Mouse (Mus musculus): Measurements from ENCODE around the gene Ano6. TPM values are rescaled to one million over a fixed set of nuclear protein-coding genes. Genes with fewer than 3 reads are reported as not detected.
A peak's percentile ranks its signal among the peaks of the same experiment; 100 is the strongest.

The Ano6 gene
- total RNA-seq (2022) = 10 to 100 TPM; 35.0 to 44.7 (median 40.1) TPM

DNA sequence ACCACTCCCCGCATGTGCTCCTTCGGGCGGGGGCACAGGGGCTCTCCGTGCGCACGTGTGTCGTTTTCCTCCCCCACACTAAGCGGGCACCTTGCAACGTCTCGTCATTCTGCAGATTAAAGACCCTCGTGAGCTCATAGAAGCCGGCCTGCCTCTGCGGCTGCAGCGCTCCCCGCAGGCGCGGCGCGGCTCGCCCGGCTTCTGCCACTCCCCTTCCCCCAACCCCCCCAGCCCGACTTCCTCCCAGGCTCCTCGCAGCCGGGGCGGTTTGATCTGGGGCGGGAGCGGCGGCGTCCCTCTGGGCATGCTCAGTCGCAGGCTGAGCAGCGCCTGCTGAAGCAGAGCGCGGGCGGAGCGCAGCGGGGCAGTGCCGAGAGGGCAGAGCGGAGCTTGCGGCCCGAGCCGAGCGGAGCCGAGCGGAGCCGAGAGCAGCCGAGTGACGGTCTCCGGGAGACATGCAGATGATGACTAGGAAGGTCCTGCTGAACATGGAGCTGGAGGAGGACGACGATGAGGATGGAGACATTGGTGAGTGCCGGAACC lies at the start of gene Ano6:
TSS of gene Ano6 (plus strand) at position 315 of the 543 bp plus-strand sequence.
- peak; percentile 83 to 90 for DNase-seq (ENCODE audit: low spot score in 2 of 2)

DNA sequence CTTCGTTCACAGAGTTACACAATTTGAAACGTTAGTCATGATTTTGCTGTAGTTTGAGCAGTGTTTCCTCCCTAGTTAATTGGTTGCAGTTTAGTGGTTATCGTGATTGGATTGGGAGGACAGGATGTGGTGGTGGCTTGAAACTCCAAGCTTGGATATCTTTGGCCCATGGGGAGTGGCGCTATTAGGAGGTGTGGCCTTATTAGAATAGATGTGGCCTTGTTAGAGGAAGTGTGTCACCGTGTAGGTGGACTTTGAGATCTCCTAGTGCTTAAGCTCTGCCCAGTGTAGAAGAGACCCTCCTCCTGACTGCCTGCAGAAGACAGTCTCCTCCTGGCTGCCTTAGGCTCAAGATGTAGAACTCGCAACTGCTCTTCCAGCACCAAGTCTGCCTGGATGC lies 47.7 kb upstream of the Ano6 start:
- DNase-seq (ENCODE audit: low spot score in 2 of 2) = no peak

DNA sequence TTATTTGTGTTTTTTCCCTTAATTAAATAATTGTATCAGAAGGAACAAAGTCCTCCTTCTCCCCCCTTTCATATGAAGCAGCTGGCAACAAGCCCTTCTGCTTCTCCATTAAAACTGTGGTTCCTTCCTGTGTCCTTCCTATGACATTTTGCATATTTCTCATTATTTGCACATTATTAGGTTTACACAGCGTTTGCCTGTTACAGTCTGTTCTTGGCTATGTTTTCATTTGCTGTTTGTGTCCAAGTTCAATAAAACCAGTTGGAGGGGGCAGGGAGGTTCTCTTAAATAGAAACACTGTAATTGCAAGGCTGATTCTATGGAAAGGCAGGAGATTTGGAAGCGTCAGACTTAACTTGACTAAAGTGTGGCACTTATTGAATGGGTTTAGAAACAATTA lies 46.8 kb upstream of the Ano6 start:
- no peak for DNase-seq (ENCODE audit: low spot score in 2 of 2)

DNA sequence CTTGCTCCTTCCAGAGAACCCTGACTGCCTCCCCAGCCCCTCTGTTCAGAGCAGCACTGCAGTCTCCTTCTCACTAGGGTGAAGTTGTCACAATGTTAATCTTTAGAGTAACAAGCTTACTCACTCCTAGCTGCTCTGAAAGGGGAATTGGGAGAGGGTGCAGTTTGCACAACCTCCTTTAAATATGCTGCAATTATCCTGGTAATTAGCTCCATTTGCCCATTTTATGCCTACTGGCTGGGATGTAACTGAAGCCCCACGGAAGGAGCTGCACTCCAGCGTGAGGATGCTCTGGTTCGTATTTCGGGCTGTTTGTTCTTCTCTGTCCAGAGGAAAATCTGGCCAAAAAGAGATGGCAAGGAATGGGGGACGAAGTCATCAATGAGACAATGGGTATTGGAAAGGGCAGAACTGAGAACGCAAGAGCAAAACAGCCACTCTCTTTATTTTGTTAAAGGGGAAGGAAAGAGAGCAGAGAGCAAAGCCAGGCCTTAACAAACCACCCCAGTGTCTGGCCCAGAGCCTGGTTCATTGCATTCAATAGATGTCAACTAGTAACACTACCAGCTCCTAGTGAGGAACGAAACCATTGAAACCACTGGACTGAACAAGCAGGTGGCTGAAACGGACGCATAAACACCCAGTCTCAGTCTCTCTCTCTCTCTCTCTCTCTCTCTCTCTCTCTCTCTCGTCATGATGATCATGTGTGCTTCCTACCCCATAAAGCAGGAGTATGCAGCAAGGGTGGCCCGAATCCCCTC lies 45.1 kb upstream of the Ano6 start:
- DNase-seq (ENCODE audit: low spot score in 2 of 2) = no peak

DNA sequence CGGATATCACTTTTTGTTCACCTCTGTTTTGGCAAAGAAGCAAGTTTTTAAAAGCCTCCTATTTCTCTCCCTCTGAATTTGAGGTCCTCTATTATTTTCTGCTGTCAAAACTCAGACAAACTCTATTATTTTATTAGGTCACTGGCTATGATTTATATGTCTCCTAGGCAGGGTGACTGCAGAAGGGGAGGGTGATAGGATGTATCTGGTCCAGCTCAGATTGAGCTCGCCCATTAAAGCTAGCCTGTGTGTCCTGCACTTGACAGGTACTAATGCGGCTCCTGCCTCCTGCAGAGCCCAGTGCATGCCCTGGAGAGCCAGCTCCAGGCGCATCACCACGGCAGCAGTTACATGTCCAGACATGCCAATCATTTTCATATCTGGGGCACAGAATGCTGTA lies 44.1 kb upstream of the Ano6 start:
- no peak for DNase-seq (ENCODE audit: low spot score in 2 of 2)

DNA sequence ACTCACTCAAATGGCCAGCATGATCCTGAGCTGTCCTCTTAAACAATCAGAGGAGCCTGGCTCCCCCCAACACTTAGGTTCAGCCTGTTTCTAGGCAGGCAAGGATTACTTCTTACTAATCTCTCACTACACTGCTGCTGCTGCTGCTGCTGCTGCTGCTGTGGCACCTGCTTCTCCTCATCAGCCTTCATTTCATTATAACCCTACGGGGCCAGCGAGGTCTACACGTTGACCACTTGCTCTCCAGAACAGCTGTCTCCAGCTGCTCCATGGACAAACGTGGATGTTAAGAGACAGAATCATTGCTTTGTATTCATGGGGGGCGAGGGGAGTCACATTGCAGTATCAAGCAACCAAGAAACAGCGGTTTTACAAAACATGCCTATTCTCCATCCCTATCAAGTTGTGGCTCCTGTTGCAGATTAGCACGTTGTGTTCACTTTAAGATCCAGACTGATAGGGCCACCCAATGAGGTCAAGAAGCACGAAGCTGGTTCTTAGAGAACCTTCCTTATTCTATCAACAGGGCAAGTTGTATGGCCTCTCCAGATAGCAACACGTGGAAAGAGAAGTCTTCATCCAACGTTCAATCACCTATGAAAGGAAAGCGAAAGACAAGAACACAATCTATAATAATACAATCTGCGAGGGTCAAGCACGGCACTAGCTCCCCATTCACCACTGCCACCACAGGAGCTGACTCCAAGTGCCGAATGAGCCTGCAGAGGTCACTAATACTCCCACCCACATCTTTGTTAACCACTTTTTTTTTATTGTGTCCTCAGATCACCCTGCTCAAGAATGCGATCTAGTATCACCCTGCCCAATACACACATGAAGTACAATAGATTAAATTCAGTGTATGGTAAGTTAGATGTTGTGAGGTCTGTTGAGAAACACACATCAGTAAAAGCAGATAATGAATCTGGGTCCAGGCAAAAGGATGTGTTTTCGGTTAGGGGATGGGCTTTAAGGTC lies 43.4 kb upstream of the Ano6 start:
- no peak for DNase-seq (ENCODE audit: low spot score in 2 of 2)

DNA sequence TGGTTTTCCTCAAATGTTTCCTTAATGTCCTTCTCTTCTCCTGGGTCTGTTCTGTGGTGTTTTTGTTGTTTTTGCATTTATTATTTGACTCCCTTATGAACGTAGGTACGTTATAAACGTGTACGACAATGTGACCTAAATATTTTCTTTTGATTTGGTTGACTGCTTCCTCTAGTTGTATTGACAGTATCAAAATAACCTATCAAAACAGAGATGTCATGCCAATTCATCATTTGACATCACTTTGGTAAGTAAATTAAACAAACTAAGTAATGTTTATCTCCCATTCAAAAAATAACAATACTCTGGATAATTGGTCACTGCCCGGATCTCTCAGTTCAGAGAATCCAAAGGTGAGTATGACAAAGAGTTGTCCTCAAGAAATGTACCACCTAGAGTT lies 41.4 kb upstream of the Ano6 start:
- no peak for DNase-seq (ENCODE audit: low spot score in 2 of 2)

DNA sequence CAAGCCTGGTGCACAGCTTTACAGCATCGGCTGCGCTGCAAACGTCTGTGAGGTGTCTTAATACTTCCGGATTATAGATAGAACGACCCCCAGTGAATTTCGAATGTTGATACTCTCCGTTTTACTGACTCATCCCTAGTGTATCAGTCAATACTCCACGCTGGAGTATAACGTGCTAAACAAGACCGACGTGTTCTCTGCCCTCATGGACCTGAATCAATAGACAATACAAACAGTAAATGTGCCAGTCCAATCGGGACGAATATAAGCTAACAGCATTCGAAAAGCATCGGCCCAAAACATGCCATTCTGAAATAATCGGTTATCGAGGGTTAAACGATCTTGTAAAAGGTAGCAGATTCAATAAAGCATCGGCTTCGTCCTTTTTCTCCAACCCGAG lies 40.6 kb upstream of the Ano6 start:
- DNase-seq (ENCODE audit: low spot score in 2 of 2) = no peak

DNA sequence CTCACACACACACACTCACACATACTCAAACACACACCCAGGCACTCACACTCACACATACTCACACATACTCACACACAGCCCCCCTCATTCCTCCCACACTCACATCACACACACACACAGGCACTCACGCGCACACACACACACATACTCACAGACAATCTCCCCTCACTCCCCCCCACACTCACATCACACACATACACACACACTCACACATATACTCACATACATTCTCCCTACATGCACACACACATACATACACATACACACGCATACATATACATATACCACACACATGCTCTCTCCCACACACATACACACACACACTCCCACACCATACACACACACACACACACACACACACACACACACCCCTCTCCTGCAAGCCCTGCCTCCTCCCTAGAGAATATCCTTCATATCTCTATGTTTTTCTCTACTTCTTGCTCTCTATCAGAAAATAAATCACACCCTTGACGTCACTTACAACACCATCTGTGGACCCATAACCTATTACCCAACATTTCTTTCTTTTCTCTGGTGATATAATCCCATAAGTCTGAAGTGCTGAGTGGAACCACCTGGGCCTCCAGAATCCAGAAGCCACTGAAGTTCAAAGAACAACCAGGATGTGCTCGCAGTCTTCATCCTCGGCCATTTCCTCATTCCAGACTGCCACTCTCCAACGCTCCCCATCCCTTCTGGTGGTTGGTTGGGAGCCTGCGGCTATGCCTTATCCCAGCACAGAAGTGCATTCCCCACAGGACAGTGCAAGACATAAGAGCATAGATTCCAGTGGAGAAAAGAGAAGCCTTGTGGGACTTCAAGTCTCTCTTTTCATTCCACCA lies 38.6 kb upstream of the Ano6 start:
- no peak for DNase-seq (ENCODE audit: low spot score in 2 of 2)

DNA sequence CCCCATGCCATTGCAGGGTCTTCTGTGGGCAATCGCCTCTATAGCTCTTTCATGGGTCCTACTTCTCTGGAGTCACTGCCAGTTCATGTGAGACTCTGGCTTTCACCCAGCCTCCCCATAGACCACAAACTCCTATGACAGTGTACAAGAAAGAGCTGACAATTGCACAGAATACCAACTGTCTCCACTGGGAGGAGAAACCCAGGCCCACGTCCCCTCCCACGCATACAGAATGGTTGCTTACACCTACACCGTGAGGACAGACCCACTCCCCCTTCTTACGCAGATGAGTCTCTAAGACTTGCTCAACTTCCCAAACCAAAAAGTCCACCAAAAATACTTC lies 38.0 kb upstream of the Ano6 start:
- DNase-seq (ENCODE audit: low spot score in 2 of 2) = no peak

DNA sequence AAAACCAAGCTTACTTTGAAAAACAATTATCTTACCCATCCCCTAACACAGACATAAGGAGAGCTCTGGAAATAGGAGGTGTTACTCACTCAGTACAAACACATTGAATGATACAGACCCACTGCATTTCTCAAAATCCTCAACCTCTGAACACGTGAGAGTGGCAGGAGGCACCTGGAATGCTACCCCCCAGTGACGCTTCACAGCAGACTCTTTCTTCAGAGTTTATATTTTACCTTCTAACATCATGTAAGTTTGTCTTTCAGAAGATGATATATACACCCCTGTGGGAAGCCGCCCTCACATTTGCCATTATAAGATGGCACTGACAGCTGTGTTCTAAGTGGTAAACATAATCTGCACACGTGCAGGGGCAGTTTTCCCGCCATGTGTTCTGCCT lies 37.6 kb upstream of the Ano6 start:
- DNase-seq (ENCODE audit: low spot score in 2 of 2) = no peak

DNA sequence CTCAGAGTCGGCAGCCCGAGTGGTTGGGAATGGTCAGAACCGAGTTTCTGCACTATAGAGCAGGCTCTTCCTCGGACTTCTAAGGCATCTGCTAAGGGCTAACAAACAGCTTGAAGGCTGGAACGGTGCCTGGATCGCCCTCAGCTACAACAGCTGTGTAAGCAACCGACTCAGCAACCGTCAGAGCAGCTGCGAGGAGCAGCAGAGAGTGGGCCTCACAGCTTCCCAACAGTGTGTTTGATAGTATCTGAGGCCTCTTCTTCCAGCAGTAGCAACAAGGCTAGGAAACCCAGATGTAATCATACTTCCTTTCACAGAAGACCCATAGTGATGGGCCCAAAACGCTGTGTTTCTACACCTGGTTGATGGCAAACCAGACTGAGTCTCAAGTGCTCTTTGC lies 33.5 kb upstream of the Ano6 start:
- DNase-seq (ENCODE audit: low spot score in 2 of 2) = peak; percentile 48 to 66

DNA sequence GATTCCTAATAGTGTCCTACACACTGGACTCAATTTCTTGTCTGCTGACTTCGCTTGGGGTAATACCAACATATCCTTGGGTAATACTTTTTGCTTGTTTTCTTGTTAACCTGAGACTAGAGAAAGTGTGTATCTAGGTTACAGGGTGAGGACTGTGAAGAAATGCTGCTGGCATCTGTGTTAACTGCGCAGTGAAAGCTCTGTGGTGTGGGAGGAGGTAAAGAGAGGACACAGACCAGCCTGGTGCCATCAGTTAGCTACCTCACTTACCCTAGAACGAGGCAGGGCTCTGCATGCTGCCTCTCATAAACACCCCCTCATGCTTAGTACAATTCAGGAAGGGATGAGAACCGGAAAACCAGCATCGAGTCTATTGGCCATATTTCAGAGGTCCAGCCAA lies 32.6 kb upstream of the Ano6 start:
- no peak for DNase-seq (ENCODE audit: low spot score in 2 of 2)

DNA sequence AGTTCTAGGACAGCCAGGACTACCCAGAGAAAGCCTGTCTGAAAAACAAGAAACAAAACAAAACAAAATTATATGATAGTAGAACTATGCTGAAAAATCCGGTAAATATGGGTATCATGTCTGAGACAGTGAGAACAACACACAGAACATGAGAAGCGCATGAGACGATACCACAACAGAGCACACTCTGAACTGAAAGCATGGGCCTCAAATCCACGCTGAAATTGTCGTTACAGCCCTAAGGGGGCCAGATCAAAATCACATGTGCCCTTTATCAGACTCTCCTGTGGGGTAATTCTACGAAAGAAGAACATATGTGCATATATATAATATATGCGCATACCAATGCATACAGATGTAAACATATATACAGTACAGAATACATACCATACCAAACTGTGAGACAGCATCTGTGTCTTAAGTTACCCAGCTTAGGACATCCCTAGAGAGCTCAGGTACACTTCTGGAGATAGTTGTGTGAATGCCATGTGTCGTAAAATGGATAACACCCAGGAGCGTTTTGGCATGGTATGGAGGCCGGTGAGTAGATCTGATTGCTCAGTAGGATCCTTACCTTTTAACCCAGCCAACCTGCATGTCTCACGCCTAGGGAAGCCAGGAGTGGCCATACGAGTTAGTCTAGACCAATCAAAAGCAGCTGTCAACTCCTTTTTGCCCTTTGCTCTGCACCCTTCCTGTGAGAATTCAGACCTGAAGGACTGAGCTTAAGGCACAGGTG lies 31.8 kb upstream of the Ano6 start:
- no peak for DNase-seq (ENCODE audit: low spot score in 2 of 2)

DNA sequence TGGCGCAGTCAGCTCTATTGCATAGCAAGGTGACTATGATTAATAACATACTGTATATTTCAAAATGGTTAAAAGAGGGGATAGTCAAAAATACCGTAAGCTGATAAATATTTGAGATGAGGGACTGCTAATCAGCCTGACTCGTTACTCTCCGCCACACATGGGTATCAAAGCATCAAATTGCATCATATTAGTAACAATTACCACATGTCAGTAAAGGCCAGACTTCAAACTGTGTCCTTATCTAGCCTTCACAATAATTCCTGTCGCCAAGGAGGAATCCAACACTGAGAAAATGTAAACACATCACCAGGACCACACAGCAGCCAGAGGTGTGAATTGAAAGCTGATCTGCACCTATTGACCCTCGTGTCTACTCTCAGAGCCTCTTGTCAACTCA lies 30.8 kb upstream of the Ano6 start:
- no peak for DNase-seq (ENCODE audit: low spot score in 2 of 2)

DNA sequence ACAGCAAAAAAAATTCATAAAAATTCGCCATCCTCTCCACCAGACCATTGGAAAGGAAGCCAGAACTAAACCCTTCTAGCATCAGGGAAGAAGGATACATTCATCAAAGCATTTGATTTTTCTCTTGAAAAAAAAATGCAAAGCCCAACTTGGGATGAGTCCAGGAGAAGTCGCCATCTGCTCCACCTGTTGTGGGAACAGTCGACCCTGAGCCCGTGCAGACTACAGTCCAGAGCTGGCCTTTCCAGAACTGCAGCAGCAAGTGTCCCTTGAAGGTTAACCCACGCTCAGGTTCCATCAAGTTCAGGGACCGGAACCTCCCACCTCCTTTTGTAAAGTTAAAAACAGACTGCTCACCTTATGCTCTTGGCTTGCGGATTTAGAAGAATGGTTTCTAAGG lies 29.2 kb upstream of the Ano6 start:
- no peak for DNase-seq (ENCODE audit: low spot score in 2 of 2)

DNA sequence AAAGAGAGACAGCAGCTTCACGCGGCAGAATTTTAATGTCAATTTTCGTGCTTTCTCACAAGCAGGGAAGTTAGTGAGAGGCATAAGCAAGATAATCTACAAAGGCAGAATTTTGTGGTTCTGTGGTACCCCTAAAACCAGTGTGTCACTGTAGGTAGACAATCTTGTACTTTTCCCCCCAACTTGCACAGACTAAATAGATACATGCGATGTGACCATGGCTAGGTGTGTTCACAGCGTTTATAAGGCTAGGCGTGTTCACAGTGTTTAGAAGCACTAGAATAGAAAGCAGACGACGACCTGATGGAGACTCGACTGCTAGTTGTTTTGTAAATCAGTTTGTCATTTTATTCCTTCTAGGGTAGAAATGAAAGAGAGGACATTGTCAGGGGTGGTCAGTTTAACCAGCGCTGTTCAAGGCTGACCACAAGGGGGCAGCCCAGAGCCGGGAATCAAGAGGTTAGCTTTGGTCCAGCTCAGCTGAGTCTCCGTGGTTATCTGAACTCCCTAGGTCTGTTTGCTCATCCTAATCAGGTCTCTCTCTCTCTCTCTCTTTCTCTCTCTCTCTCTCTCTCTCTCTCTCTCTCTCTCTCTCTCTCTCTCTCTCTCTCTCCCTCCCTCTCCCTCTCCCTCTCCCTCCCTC lies 27.9 kb upstream of the Ano6 start:
- peak; percentile 39 to 47 for DNase-seq (ENCODE audit: low spot score in 2 of 2)

DNA sequence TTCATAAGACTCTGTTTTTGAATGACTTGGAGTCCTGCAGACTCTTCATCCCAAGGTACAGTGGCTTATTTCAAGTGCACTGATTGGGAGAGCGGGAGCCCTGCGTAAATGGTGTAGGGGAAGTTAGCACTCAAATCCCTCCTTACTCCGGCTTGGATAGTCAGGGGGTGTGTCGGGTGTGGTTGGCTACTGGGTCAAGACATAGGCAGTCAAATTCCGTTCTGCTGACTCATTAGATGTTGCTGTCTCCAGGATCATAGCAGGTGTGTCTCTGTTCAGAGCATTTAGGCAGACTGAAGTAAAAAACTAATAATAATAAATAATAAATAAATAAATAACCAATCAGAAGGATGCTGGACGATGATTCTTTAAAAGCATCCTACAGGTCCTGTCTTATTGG lies 27.2 kb upstream of the Ano6 start:
- DNase-seq (ENCODE audit: low spot score in 2 of 2) = no peak

DNA sequence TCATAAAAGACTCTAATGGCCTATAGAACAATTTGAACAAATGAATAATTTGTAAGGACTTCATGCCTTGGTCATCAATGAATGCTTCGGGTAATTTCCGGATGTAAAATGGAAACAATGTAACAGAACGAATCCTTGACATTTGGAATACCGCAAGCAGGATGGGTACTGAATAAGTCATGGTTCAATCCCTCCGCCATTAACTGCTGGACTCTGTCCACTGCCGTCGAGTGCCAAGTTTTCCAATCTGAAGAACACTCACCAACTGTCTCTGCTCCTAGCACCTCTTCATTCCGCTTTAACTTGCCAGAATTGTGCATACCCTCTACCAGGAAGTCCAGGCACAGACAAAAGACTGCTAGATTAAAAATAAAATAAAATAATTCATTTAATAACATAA lies 25.4 kb upstream of the Ano6 start:
- no peak for DNase-seq (ENCODE audit: low spot score in 2 of 2)

DNA sequence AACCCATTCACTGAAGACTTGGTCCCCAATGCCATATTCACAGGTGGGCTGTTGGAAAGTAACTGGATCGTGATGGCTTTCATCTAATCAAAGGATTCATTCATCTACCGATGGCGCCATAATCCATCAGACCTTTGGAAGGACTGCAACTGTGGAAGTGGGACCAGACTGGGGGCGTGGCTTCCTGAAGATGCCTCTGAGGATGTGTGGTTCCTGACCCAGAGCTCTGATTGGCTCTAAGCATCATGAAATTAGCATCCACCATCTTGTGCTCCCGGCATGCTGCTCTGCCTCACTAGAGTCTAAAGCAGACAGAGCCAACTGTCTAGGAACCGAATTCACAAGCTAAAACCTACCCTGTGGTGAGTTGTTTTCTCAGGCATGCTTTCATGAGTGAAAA lies 24.7 kb upstream of the Ano6 start:
- no peak for DNase-seq (ENCODE audit: low spot score in 2 of 2)
